Mouse (Mus musculus) megakaryocyte, embryonic 14.5 days (primary cell): Measurements from ENCODE around the gene Olfr1388.

Source experiments
- FLI1 ChIP-seq: IDR thresholded peaks from 2 replicates; pipeline ENCODE4 v1.6.1; 2012; ENCODE audit warnings: low read length, inconsistent platforms, mixed read lengths
- GATA1 ChIP-seq: IDR thresholded peaks from 3 replicates; pipeline ENCODE4 v1.6.1; 2012; ENCODE audit warnings: mixed read lengths, low read length, inconsistent platforms, borderline replicate concordance

DNA sequence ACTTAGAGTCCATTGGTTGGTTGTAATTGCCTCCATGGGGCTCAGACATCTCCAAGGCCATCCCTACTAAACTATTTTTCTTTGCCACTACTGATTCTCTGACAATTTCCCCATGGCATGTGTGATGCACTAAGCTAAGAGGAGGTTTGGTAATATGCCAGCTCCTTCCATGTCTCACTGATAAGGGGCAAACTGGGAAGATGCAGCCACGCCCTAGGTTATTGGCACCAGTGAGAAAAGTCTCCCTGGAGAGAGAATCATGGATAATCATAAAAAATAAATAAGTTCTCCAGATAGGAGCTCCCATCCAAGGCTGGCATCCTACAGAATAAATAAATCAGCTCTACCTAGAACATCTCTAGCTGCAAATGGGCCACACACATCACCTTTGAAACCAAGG, 18.6 kb downstream of the Olfr1388 start, which contains the start of gene Olfr1387:
- TF ChIP-seq GATA1 (no peak), FLI1 (no peak)
